Mouse (Mus musculus): ENCODE measurements around the gene Ghr.

The Ghr gene

GRCm38 (mm10) chr15:3449564-3449963, 133.7 kb downstream of the Ghr start:
- no peak for DNase-seq (ENCODE audit: low read depth, low spot score)

GRCm38 (mm10) chr15:3445285-3445909, 137.9 kb downstream of the Ghr start:
- DNase-seq (ENCODE audit: low read depth, low spot score), result no peak

- DNase-seq (ENCODE audit: low read depth, low spot score), result no peak
These were observed 138.8 kb downstream of the Ghr start for GRCm38 (mm10) chr15:3444448-3445020.

GRCm38 (mm10) chr15:3441506-3442286, 141.6 kb downstream of the Ghr start:
- no peak for DNase-seq (ENCODE audit: low read depth, low spot score)

GRCm38 (mm10) chr15:3437381-3437780, 145.9 kb downstream of the Ghr start:
- no peak for DNase-seq (ENCODE audit: low read depth, low spot score)

GRCm38 (mm10) chr15:3435637-3436036, 147.7 kb downstream of the Ghr start:
- DNase-seq (ENCODE audit: low read depth, low spot score), result no peak

GRCm38 (mm10) chr15:3434461-3434860, 148.8 kb downstream of the Ghr start:
- no peak for DNase-seq (ENCODE audit: low read depth, low spot score)

GRCm38 (mm10) chr15:3433281-3433680, 150.0 kb downstream of the Ghr start:
- no peak for DNase-seq (ENCODE audit: low read depth, low spot score)

GRCm38 (mm10) chr15:3432823-3433222, 150.5 kb downstream of the Ghr start:
- DNase-seq (ENCODE audit: low read depth, low spot score), result no peak

- no peak for DNase-seq (ENCODE audit: low read depth, low spot score)
These were observed 153.9 kb downstream of the Ghr start for GRCm38 (mm10) chr15:3429417-3429816.

- no peak for DNase-seq (ENCODE audit: low read depth, low spot score)
These were observed 154.3 kb downstream of the Ghr start for GRCm38 (mm10) chr15:3429001-3429400.

GRCm38 (mm10) chr15:3426401-3426800, 156.9 kb downstream of the Ghr start:
- DNase-seq (ENCODE audit: low read depth, low spot score), result no peak

- DNase-seq (ENCODE audit: low read depth, low spot score), result peak; percentile 41
These were observed 160.1 kb downstream of the Ghr start for GRCm38 (mm10) chr15:3423177-3423576.

- no peak for DNase-seq (ENCODE audit: low read depth, low spot score)
These were observed 165.6 kb downstream of the Ghr start for GRCm38 (mm10) chr15:3417699-3418098.

- no peak for DNase-seq (ENCODE audit: low read depth, low spot score)
These were observed 170.2 kb downstream of the Ghr start for GRCm38 (mm10) chr15:3413103-3413502.

GRCm38 (mm10) chr15:3408478-3408877, 174.8 kb downstream of the Ghr start:
- DNase-seq (ENCODE audit: low read depth, low spot score), result no peak

GRCm38 (mm10) chr15:3399196-3399595, 184.1 kb downstream of the Ghr start:
- DNase-seq (ENCODE audit: low read depth, low spot score), result no peak

GRCm38 (mm10) chr15:3397369-3398100, 185.8 kb downstream of the Ghr start:
- no peak for DNase-seq (ENCODE audit: low read depth, low spot score)

- DNase-seq (ENCODE audit: low read depth, low spot score), result no peak
These were observed 187.1 kb downstream of the Ghr start for GRCm38 (mm10) chr15:3396149-3396548.

GRCm38 (mm10) chr15:3395700-3396099, 187.6 kb downstream of the Ghr start:
- DNase-seq (ENCODE audit: low read depth, low spot score), result no peak

- no peak for DNase-seq (ENCODE audit: low read depth, low spot score)
These were observed 192.6 kb downstream of the Ghr start for GRCm38 (mm10) chr15:3390722-3391121.

- DNase-seq (ENCODE audit: low read depth, low spot score), result no peak
These were observed 194.3 kb downstream of the Ghr start for GRCm38 (mm10) chr15:3389011-3389410.
